Mouse (Mus musculus) embryonic facial prominence, embryonic 12.5 days (tissue): ENCODE data around the gene Zfp62. TPM values are rescaled to one million over a fixed set of nuclear protein-coding genes. Genes with fewer than 3 reads are reported as not detected.

Experiments used
- ATAC-seq: fragments of 200-750 bp; cut with Nextera tagmentation; 2 replicates; pipeline ENCODE4 v1.8.0; 2017; ENCODE audit not compliant: insufficient number of reproducible peaks, insufficient read depth, low FRiP score, low TSS enrichment
- H3K27ac ChIP-seq: fragments of 300-500 bp; sonication (generic); 2 replicates; pipeline ENCODE4 v1.5.1; 2016; ENCODE audit warnings: mild to moderate bottlenecking
- H3K27me3 ChIP-seq: fragments of 300-500 bp; sonication (generic); 2 replicates; pipeline ENCODE4 v1.6.1; 2016; ENCODE audit warnings: mild to moderate bottlenecking, moderate library complexity
- H3K36me3 ChIP-seq: fragments of 300-500 bp; sonication (generic); 2 replicates; pipeline ENCODE4 v1.6.1; 2016; ENCODE audit warnings: mild to moderate bottlenecking
- H3K4me1 ChIP-seq: fragments of 300-500 bp; sonication (generic); 2 replicates; pipeline ENCODE4 v1.6.1; 2016
- H3K4me2 ChIP-seq: fragments of 300-500 bp; sonication (generic); replicated peaks from 2 replicates; pipeline ENCODE4 v1.6.1; 2016; ENCODE audit warnings: mild to moderate bottlenecking, moderate library complexity
- H3K4me3 ChIP-seq: fragments of 300-500 bp; sonication (generic); 2 replicates; pipeline ENCODE4 v1.5.1; 2016; ENCODE audit warnings: mild to moderate bottlenecking
- H3K9ac ChIP-seq: fragments of 300-500 bp; sonication (generic); 2 replicates; pipeline ENCODE4 v1.6.1; 2016; ENCODE audit warnings: mild to moderate bottlenecking, moderate library complexity
- H3K9me3 ChIP-seq: fragments of 300-500 bp; sonication (generic); 2 replicates; pipeline ENCODE4 v1.6.1; 2016; ENCODE audit warnings: mild to moderate bottlenecking, moderate library complexity
- WGBS: fragments of 180-500 bp; shearing (Covaris S2); methylation state at CpG from one replicate; pipeline ENCODE4 v1.1.7; 2016; 5-methylcytosine and 5-hydroxymethylcytosine counted together
- polyA plus RNA-seq: library from polyadenylated mRNA; unstranded; fragments of >200 nt; fragmentation: Nextera tagmentation; extraction: Ambion mirVana; gene quantifications from 2 replicates; pipeline ENCODE4 v1.2.1, GENCODE M21; 2016

Gene Zfp62
- polyA plus RNA-seq, 1 experiment from 2014 or later: 53.9 TPM

DNA sequence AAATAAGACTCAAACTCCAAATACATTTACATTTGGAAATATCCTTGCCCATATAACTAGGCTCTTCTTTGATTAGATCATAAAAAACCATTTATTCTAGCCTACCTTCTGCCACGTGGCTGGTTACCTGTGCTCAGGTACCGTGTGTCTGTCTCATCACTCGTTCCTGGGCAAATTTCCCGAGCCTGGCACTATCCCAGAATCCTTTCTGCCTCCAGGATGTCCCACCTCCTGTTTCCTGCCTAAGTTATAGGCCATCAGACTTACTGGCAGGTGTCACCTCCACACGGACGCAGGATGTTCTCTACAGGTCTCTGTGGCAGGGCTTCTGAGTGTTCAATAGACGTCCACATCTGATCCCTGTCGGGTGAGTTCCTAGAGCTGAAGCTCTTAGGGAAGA lies 62.0 kb downstream of the Zfp62 start:
- H3K36me3 ChIP-seq: peaks cover 29% of the 10 kb centered on the region
- H3K27me3 ChIP-seq: no peaks in the 10 kb centered on the region
- H3K4me1 ChIP-seq: no peaks in the 10 kb centered on the region
- WGBS: 88% methylated on average over 8 of the region's 8 CpGs
- no peak overlapping the region for H3K4me3 ChIP-seq
- no peak overlapping the region for H3K4me2 ChIP-seq
- no peaks in the 10 kb centered on the region for H3K9me3 ChIP-seq
- H3K27ac ChIP-seq: no peak overlapping the region
- ATAC-seq: no peak
- no peak overlapping the region for H3K9ac ChIP-seq

DNA sequence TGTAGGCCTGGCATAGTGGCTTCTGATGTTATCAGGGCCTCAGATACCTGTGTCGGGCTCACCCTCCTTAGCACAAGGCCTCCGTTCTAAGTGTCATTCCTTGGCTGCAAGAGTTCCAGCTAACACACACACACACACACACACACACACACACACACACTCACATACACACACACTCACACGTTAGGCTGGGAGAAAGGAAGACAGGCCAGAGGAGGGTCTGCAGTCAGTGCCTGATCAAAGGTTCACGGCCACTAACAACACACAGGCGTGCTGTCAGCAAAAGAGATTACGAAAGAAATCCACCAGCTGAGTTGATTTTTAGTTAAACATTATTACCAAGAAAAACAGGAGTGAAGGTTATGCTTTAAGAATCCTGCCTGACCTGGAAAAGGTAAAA lies 63.6 kb downstream of the Zfp62 start:
- no peak for ATAC-seq
- Histone ChIP-seq H3K27me3 (no peaks in the 10 kb centered on the region), H3K27ac (no peak overlapping the region), H3K36me3 (peaks cover 16% of the 10 kb centered on the region), H3K4me3 (no peak overlapping the region), H3K9me3 (no peaks in the 10 kb centered on the region), H3K4me2 (no peak overlapping the region), H3K9ac (no peak overlapping the region), H3K4me1 (no peaks in the 10 kb centered on the region)
- WGBS: 72% methylated on average over 6 of the region's 6 CpGs

DNA sequence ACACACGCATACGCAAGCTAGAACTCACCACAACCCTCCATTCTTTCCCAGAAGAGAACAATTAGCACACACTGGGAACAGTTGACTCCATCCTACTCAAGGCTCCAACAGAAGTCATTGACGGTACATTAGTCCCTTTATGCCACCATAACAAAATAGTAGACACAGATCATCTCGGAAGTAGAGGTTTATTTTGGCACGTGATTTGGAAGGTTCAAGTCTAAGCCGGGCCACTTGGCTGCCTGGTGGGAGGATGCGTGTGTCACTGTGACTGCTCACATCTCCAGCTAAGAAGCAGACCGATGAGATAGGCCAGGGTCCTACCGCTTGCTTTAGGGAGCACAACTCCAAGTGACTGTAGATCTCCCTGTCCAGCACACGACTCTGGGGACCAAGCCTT lies 64.2 kb downstream of the Zfp62 start:
- ATAC-seq: no peak
- no peaks in the 10 kb centered on the region for H3K9me3 ChIP-seq
- H3K4me3 ChIP-seq: no peak overlapping the region
- no peaks in the 10 kb centered on the region for H3K4me1 ChIP-seq
- H3K9ac ChIP-seq: no peak overlapping the region
- 87% methylated on average over 10 of the region's 10 CpGs for WGBS
- no peak overlapping the region for H3K27ac ChIP-seq
- H3K27me3 ChIP-seq: no peaks in the 10 kb centered on the region
- no peak overlapping the region for H3K4me2 ChIP-seq
- H3K36me3 ChIP-seq: peaks cover 9% of the 10 kb centered on the region

GRCm38 (mm10) chr11:49267970-49268579 lies 65.0 kb downstream of the Zfp62 start:
- H3K9ac ChIP-seq: no peak overlapping the region
- H3K9me3 ChIP-seq: no peaks in the 10 kb centered on the region
- H3K4me1 ChIP-seq: no peaks in the 10 kb centered on the region
- H3K36me3 ChIP-seq: peaks cover 5% of the 10 kb centered on the region; the same call in 1 of the 2 replicates
- H3K27me3 ChIP-seq: no peaks in the 10 kb centered on the region
- H3K4me3 ChIP-seq: no peak overlapping the region
- 85% methylated on average over 15 of the region's 15 CpGs for WGBS
- ATAC-seq: no peak
- no peak overlapping the region for H3K4me2 ChIP-seq
- no peak overlapping the region for H3K27ac ChIP-seq

Other genes starting within 250 kb of the Zfp62 start
- not detected in 2 replicates for gene Olfr56, start 224.4 kb upstream of the Zfp62 start, polyA plus RNA-seq
- gene 9930111J21Rik1, start 223.9 kb upstream of the Zfp62 start, polyA plus RNA-seq: 0.43 and 0.49 TPM in 2 replicates
- gene Gm12185, start 211.1 kb upstream of the Zfp62 start, polyA plus RNA-seq: not detected in 2 replicates
- 0.18 TPM in 1 of 2 replicates, not detected in the other for gene Tgtp1, start 209.1 kb upstream of the Zfp62 start, polyA plus RNA-seq
- gene 9930111J21Rik2, start 152.1 kb upstream of the Zfp62 start, polyA plus RNA-seq: 0.10 and 0.19 TPM in 2 replicates
- gene Tgtp2, start 139.1 kb upstream of the Zfp62 start, polyA plus RNA-seq: 0.15 TPM in 1 of 2 replicates, not detected in the other
- 0.74 and 1.2 TPM in 2 replicates for gene Ifi47, start 126.7 kb upstream of the Zfp62 start, polyA plus RNA-seq
- gene Olfr1396, start 88.4 kb upstream of the Zfp62 start, polyA plus RNA-seq: not detected in 2 replicates
- not detected in 2 replicates for gene Olfr1395, start 61.0 kb upstream of the Zfp62 start, polyA plus RNA-seq
- not detected in 2 replicates for gene Olfr1394, start 48.9 kb upstream of the Zfp62 start, polyA plus RNA-seq
- gene Btnl9, start 16.1 kb upstream of the Zfp62 start, polyA plus RNA-seq: 0.35 and 0.99 TPM in 2 replicates
- 46.6 and 49.9 TPM in 2 replicates for gene Mgat1, start 40.9 kb downstream of the Zfp62 start, polyA plus RNA-seq
- gene Olfr1393, start 75.0 kb downstream of the Zfp62 start, polyA plus RNA-seq: 0.08 TPM in 1 of 2 replicates, not detected in the other
- gene Olfr1392, start 82.0 kb downstream of the Zfp62 start, polyA plus RNA-seq: not detected in 2 replicates
- not detected in 2 replicates for gene Olfr10, start 101.4 kb downstream of the Zfp62 start, polyA plus RNA-seq
- gene Olfr1391, start 119.5 kb downstream of the Zfp62 start, polyA plus RNA-seq: not detected in 2 replicates
- gene Olfr1390, start 131.9 kb downstream of the Zfp62 start, polyA plus RNA-seq: not detected in 2 replicates
- not detected in 2 replicates for gene Olfr1389, start 219.8 kb downstream of the Zfp62 start, polyA plus RNA-seq
- gene Olfr1388, start 233.3 kb downstream of the Zfp62 start, polyA plus RNA-seq: 0.14 and 0.19 TPM in 2 replicates